Mouse (Mus musculus): ENCODE data around the gene Vdac1.

DNA sequence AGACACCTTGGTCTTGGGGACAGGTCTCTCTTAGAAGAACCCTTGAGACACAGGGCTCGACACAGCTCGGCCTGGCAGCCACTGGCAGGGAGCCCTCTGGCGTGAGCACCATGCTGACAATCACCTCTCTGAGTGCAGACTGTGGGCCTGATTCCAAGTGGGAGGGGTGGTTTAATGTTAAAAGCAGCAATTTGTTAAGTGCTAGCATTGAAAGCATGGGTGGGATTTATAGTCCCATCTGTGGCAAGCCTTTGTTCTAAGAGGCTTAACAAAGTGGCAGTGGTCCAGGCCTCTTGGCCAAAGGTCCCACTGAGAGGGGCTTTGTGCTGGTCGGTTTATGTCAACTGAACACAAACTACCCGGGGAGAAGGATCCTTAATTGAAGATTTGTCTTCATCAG, 70.9 kb downstream of the Vdac1 start:
- no peak for TF ChIP-seq EP300 (IDR thresholded peaks at IDR 0.05; ENCODE audit: low read depth)
- no peak for TF ChIP-seq CTCF (IDR thresholded peaks at IDR 0.05; ENCODE audit: low read depth)
